Mouse (Mus musculus): ENCODE data around the gene Os9. TPM values are rescaled to one million over a fixed set of nuclear protein-coding genes. Genes with fewer than 3 reads are reported as not detected.

The Os9 gene
- polyA plus RNA-seq (2014; fragmentation: Illumina TruSeq; extraction: RNeasy Lipid Tissue Mini Kit (QIAGEN cat#74804); ENCODE audit: low read depth, low replicate concordance): 160 TPM

GRCm38 (mm10) chr10:127121066-127121477, at the start of gene Os9:
TSS of gene Os9 (minus strand) at chr10:127121131.

GRCm38 (mm10) chr10:127164631-127165353, 43.9 kb upstream of the Os9 start, which contains the start of gene B4galnt1:
TSS of gene B4galnt1 (plus strand) at chr10:127165225.

DNA sequence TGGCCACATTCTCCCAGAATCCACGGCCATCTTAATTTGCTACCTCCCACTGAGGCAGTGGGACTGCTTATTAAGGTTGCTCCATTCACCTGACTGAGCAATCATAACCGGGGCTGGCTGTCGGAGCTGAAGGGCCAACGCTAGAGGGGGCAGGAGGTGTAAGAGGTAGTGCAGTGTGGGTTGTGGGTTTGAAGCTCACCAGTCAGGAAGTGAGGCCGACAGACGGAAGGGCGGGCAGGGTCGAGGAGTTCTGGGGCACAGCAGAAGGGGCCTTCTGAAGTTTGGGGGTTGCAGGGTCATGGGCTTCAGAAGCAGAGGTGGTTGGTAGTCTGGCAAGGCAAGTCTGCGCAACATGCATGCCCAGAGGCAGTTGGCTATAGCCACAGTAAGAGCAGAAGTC, 45.9 kb downstream of the Os9 start, which contains the start of gene Agap2:
Gene Agap2, plus strand, starts transcription at position 205 of the 400 bp plus-strand sequence.

DNA sequence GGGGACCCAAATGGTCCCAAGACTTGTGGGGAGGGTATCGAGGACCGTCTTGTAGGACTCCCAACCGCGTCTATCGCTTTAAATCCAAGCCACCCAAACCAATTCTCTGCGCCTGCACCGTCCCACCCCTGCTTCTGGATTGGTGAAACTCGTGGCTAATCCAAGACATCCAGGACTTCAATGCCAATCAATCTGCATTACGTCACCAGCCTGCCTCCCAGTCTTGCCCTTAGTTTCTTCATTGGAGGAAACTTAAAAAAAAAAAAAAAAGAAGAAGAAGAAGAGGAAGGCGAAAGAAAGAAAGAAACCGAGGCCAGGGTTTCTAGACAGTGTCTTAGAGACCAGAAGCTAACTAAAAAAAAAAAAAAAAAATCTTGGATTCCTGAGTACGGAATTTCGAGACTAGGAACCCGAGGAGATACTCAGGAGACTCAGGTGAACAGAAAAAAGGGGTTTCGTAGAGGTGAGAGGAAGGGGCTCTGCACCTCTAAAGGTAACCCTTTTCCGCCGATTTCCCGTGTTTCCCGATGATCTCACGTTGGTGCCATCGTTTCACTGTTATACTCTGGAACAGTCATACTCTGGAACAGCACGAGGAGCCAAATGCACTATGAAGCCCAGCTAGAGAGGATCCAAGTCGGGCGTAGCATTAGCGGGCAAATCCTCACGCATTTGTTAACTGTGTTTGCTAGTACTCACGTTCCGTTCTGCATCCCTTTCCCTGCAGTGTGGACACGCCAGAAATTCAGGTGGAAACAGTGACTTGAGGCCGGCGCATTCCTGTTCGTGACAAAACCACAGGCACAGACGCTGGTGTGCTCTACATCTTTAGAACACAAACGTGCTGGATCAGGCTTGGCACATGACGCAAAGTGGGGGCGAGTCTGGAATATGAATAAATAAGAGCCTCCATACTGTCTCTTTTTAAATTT, 50.5 kb downstream of the Os9 start, which contains the start of gene Tspan31:
Gene Tspan31, minus strand, starts transcription at position 75 of the 932 bp plus-strand sequence.

GRCm38 (mm10) chr10:127063239-127063872, 57.6 kb downstream of the Os9 start, which contains the start of gene Cdk4:
TSS of gene Cdk4 (plus strand) at chr10:127063534.

DNA sequence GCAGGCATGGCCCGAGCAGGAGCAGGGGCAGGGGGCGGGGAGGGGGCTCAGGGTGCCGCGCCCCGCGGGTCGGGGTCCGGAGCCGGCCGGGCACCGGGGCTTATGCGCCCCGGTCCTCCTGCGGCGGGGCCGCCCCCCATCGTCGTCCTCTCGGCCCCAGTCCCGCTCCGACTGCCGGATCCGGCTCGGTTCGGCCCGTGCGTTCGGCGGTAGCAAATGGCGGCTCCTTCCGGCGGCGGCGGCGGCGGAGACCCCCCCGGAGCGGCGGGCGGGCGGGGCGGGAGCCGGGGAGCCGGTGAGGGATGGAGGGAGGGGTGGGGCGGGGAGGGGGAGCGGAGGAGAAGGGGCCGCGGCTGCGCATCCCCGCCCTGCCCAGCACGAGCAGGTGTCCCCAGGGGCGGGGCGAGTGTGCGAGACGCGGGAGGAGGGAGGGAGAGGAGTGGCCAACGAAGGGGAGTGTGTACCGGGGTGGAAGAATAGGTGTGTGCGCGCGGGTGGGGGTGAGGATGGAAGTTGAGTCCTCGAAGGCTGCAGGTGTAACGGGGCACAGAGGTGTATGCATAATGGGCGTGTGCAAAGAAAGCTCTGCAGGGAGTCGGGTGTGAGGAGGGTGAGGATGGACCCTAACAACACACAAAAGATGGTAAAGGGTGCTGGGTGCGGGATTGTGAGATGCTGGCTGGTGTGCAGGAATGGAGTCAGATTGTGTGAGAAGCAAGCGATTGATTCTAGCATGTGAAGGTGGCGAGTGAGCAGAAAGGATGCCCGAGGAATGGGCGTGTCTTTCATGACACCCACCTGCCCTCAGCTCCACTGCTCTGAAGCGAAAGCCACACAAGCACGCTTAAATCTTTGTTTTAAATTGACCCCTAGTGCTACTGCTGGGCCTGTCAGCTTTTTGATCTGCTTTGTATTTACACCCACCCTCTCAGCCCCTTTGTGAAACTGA, 60.7 kb downstream of the Os9 start, which contains the start of gene March9:
Gene March9, minus strand, starts transcription at position 217 of the 949 bp plus-strand sequence.

GRCm38 (mm10) chr10:127047954-127048353, 73.0 kb downstream of the Os9 start, which contains the start of gene Cyp27b1:
TSS of gene Cyp27b1 (plus strand) at chr10:127048250.

Other genes starting within 250 kb of the Os9 start
- gene Atp23, start 219.8 kb downstream of the Os9 start, polyA plus RNA-seq (2014; fragmentation: Illumina TruSeq; extraction: RNeasy Lipid Tissue Mini Kit (QIAGEN cat#74804); ENCODE audit: low read depth, low replicate concordance): 6.1 TPM
- 107 TPM for gene Ctdsp2, start 142.4 kb downstream of the Os9 start, polyA plus RNA-seq (2014; fragmentation: Illumina TruSeq; extraction: RNeasy Lipid Tissue Mini Kit (QIAGEN cat#74804); ENCODE audit: low read depth, low replicate concordance)
- 0.19 TPM for gene Avil, start 120.4 kb downstream of the Os9 start, polyA plus RNA-seq (2014; fragmentation: Illumina TruSeq; extraction: RNeasy Lipid Tissue Mini Kit (QIAGEN cat#74804); ENCODE audit: low read depth, low replicate concordance)
- gene Tsfm, start 90.3 kb downstream of the Os9 start, polyA plus RNA-seq (2014; fragmentation: Illumina TruSeq; extraction: RNeasy Lipid Tissue Mini Kit (QIAGEN cat#74804); ENCODE audit: low read depth, low replicate concordance): 25.2 TPM
- gene Mettl1, start 79.7 kb downstream of the Os9 start, polyA plus RNA-seq (2014; fragmentation: Illumina TruSeq; extraction: RNeasy Lipid Tissue Mini Kit (QIAGEN cat#74804); ENCODE audit: low read depth, low replicate concordance): 26.8 TPM
- gene Eef1akmt3, start 79.6 kb downstream of the Os9 start, polyA plus RNA-seq (2014; fragmentation: Illumina TruSeq; extraction: RNeasy Lipid Tissue Mini Kit (QIAGEN cat#74804); ENCODE audit: low read depth, low replicate concordance): 0.53 TPM
- 0.27 TPM for gene Cyp27b1, start 72.9 kb downstream of the Os9 start, polyA plus RNA-seq (2014; fragmentation: Illumina TruSeq; extraction: RNeasy Lipid Tissue Mini Kit (QIAGEN cat#74804); ENCODE audit: low read depth, low replicate concordance)
- gene March9, start 60.9 kb downstream of the Os9 start, polyA plus RNA-seq (2014; fragmentation: Illumina TruSeq; extraction: RNeasy Lipid Tissue Mini Kit (QIAGEN cat#74804); ENCODE audit: low read depth, low replicate concordance): 6.8 TPM
- gene Cdk4, start 57.6 kb downstream of the Os9 start, polyA plus RNA-seq (2014; fragmentation: Illumina TruSeq; extraction: RNeasy Lipid Tissue Mini Kit (QIAGEN cat#74804); ENCODE audit: low read depth, low replicate concordance): 186 TPM
- gene Tspan31, start 50.9 kb downstream of the Os9 start, polyA plus RNA-seq (2014; fragmentation: Illumina TruSeq; extraction: RNeasy Lipid Tissue Mini Kit (QIAGEN cat#74804); ENCODE audit: low read depth, low replicate concordance): 87.3 TPM
- 3.9 TPM for gene Agap2, start 45.8 kb downstream of the Os9 start, polyA plus RNA-seq (2014; fragmentation: Illumina TruSeq; extraction: RNeasy Lipid Tissue Mini Kit (QIAGEN cat#74804); ENCODE audit: low read depth, low replicate concordance)
- 73.3 TPM for gene B4galnt1, start 44.1 kb upstream of the Os9 start, polyA plus RNA-seq (2014; fragmentation: Illumina TruSeq; extraction: RNeasy Lipid Tissue Mini Kit (QIAGEN cat#74804); ENCODE audit: low read depth, low replicate concordance)
- 1.5 TPM for gene Slc26a10, start 59.5 kb upstream of the Os9 start, polyA plus RNA-seq (2014; fragmentation: Illumina TruSeq; extraction: RNeasy Lipid Tissue Mini Kit (QIAGEN cat#74804); ENCODE audit: low read depth, low replicate concordance)
- gene Arhgef25, start 69.0 kb upstream of the Os9 start, polyA plus RNA-seq (2014; fragmentation: Illumina TruSeq; extraction: RNeasy Lipid Tissue Mini Kit (QIAGEN cat#74804); ENCODE audit: low read depth, low replicate concordance): 29.2 TPM
- gene Dtx3, start 74.6 kb upstream of the Os9 start, polyA plus RNA-seq (2014; fragmentation: Illumina TruSeq; extraction: RNeasy Lipid Tissue Mini Kit (QIAGEN cat#74804); ENCODE audit: low read depth, low replicate concordance): 73.3 TPM
- gene Pip4k2c, start 90.5 kb upstream of the Os9 start, polyA plus RNA-seq (2014; fragmentation: Illumina TruSeq; extraction: RNeasy Lipid Tissue Mini Kit (QIAGEN cat#74804); ENCODE audit: low read depth, low replicate concordance): 87.8 TPM
- gene Kif5a, start 142.2 kb upstream of the Os9 start, polyA plus RNA-seq (2014; fragmentation: Illumina TruSeq; extraction: RNeasy Lipid Tissue Mini Kit (QIAGEN cat#74804); ENCODE audit: low read depth, low replicate concordance): 2.7 TPM
- gene Dctn2, start 145.2 kb upstream of the Os9 start, polyA plus RNA-seq (2014; fragmentation: Illumina TruSeq; extraction: RNeasy Lipid Tissue Mini Kit (QIAGEN cat#74804); ENCODE audit: low read depth, low replicate concordance): 189 TPM
- 36.5 TPM for gene Mbd6, start 167.9 kb upstream of the Os9 start, polyA plus RNA-seq (2014; fragmentation: Illumina TruSeq; extraction: RNeasy Lipid Tissue Mini Kit (QIAGEN cat#74804); ENCODE audit: low read depth, low replicate concordance)
- gene Mars, start 190.7 kb upstream of the Os9 start, polyA plus RNA-seq (2014; fragmentation: Illumina TruSeq; extraction: RNeasy Lipid Tissue Mini Kit (QIAGEN cat#74804); ENCODE audit: low read depth, low replicate concordance): 41.3 TPM
- 9.8 TPM for gene Arhgap9, start 200.8 kb upstream of the Os9 start, polyA plus RNA-seq (2014; fragmentation: Illumina TruSeq; extraction: RNeasy Lipid Tissue Mini Kit (QIAGEN cat#74804); ENCODE audit: low read depth, low replicate concordance)
- 9.5 TPM for gene Gli1, start 220.8 kb upstream of the Os9 start, polyA plus RNA-seq (2014; fragmentation: Illumina TruSeq; extraction: RNeasy Lipid Tissue Mini Kit (QIAGEN cat#74804); ENCODE audit: low read depth, low replicate concordance)
- gene Inhbe, start 233.3 kb upstream of the Os9 start, polyA plus RNA-seq (2014; fragmentation: Illumina TruSeq; extraction: RNeasy Lipid Tissue Mini Kit (QIAGEN cat#74804); ENCODE audit: low read depth, low replicate concordance): not detected
- not detected for gene Inhbc, start 249.3 kb upstream of the Os9 start, polyA plus RNA-seq (2014; fragmentation: Illumina TruSeq; extraction: RNeasy Lipid Tissue Mini Kit (QIAGEN cat#74804); ENCODE audit: low read depth, low replicate concordance)